Mouse (Mus musculus) c-Kit-positive CD71-positive TER-119-negative erythroid progenitor cells, embryonic 14.5 days (primary cell): ENCODE data around the gene Glul.

Experiments used
- DNase-seq: peaks from one replicate; pipeline ENCODE4 v3.0.0-alpha.2; 2013; ENCODE audit warnings: low read depth

Gene Glul

GRCm38 (mm10) chr1:153909963-153910291 lies 10.2 kb downstream of the Glul start:
- no peak for DNase-seq

DNA sequence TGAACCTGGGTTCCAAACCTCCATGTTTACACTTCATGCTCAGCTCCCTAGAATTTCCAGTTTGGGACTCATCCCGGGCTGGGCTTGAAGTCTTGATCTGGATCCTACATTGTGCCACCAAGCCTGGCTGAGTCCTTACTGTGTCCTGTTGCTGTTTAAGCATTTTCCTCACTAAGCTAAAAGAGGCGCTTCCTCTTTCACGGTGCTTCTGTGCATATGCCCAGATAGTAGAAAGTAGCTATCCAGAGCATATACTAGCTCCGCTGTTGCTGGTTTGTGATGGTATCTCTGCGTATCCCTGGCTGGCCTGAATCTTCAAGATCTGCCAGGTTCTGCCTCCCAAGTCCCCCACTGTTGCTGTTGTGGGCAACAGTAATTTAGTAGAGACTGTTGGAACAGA lies 10.7 kb downstream of the Glul start:
- no peak for DNase-seq

DNA sequence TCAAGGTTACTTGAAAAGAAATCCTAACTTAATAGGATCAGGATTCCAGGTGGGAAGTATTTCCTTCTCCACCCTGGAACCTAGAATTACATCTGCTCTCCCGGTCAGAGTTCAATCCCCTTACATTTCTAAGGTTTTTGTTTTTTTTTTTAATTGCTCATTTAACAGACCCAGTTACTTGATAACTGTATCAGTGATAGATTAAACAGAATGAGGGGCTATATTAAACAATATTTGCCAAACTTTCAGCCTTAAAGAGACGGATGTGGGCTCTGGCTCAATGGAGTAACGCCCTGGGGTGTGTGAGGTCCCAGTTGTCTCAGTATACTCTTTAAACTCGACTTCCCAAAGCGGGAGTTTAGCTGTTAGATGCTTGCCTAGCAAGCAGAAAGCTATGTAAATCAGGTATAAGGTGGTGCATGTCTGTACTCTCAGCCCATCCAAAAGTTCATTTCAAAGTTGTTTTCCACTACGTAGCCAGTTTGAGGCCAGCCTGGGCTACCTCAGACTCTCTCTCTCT lies 11.6 kb downstream of the Glul start:
- DNase-seq: no peak

DNA sequence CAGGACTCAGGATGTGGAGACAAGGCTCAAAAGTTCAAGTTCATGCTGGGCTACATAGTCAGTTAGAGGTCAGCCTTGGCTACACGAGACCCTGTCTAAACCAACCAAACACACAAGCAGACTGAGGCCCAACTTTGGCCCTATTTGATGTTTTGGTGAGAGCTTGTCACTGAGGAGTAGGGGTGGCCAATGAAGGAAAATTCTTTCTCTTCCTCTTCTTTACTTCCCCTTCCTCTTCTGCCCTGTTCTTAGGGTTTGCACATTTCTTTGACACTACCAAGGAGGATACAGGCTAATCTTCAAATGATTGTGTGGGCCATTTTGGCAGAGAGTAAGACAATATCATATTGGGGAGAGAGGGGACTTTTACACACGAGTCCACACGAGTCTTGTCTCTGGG lies 14.1 kb downstream of the Glul start:
- no peak for DNase-seq

GRCm38 (mm10) chr1:153918521-153919206 lies 18.9 kb downstream of the Glul start:
- no peak for DNase-seq

DNA sequence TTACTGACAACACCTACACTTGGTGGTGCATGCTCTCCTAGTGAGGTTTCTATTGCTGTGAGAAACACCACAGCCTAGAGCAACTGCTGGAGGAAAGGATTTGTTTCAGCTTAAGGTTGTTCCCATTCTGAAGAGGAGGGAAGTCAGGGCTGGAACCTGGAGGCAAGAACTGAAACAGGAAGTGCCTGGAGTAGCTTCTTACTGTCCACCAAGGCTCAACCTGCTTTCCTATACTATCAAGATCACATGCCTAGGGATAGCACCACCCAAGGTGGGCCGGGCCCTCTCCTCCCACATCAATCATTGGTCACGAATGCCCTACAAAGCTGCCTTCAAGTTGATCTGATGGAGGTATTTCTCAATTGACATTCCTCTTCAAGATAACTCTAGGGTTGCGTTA lies 21.9 kb downstream of the Glul start:
- no peak for DNase-seq

GRCm38 (mm10) chr1:153922571-153923021 lies 22.9 kb downstream of the Glul start:
- no peak for DNase-seq

- no peak for DNase-seq
These were observed 24.9 kb downstream of the Glul start for GRCm38 (mm10) chr1:153924395-153925385.

GRCm38 (mm10) chr1:153930431-153930830 lies 30.7 kb downstream of the Glul start:
- DNase-seq: no peak

DNA sequence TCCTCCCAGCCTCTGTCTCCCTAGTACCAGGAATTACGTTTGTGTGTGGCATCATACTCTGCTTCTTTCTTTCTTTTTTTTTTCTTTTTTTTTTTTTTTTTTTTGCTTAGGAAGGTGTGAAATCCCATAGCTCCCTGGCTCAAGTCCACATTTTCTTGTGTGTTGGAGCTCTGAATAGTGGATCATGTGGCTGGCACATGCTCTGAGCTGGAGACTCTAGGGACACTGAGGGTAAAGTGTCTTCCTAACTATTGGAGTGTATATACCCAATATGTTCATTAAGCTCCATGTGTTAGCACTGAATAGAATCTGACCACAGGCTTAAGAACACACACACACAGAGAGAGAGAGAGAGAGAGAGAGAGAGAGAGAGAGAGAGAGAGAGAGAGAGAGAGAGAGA lies 34.0 kb downstream of the Glul start:
- no peak for DNase-seq

DNA sequence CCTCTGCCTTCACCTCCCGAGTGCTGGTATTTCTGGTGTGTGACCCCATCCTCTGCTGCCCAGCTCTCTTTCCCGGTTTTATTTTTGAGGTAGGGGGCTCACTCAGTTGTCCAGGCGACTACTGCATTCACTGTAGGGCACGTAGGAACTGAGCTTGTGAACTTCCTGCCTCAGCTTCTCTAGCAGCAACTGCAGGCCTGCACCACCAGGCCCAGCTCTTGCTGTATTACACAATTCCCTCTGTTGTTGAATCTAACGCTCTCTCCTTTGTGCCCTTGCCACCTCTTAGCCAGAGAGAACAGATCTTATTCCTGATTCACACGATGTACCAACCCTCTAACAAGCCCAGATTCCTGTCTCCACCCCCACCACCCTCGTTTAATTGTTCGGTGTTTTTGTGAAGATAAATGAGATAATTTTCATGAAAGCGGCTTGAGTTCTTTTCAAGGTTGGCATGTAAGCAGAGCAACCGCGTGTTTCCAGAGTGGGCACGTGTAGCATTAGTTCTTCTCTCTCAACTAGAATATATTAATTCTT lies 36.2 kb downstream of the Glul start:
- DNase-seq: no peak

GRCm38 (mm10) chr1:153937025-153937424 lies 37.3 kb downstream of the Glul start:
- no peak for DNase-seq

- DNase-seq: no peak
These were observed 41.2 kb downstream of the Glul start for GRCm38 (mm10) chr1:153940986-153941385.

DNA sequence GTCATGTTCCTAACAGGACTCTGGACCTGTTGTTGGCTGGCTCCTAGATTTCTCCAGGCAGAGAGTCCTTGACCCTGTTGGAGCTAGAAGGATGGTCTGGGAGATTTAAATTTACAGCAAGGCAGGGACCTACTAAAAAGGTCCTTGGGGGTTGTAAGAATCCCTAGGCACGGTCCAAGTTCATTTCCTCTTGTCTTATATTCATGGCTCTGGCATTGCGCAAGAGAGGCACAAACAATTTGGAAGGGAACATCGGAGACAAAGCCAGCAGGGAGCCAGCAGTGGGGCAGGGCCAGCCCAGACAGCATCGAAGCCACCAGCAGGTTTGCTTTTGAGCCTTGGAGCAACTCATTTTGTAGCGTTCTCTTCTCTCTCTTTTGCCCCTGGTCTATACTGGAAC lies 45.4 kb downstream of the Glul start:
- DNase-seq: no peak

GRCm38 (mm10) chr1:153946971-153947370 lies 47.2 kb downstream of the Glul start:
- no peak for DNase-seq

DNA sequence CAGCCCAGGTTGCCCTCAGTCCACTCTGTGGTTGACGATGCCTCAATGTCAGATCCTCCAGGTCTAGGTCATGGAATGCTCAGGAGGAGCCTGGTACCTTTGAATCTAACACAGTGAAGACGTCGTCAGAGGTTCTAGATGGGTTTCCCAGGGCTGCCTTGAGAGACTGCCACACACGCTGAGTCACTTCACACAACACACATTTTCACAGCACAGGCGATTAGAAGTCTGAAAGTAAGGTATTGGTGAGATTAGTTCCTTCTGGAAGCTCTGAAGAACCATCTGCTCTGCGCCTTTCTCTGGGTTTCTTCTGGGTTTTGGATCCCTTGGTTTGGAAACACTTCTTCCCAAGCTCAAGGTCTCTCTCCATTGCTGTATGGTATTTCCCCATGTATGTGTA lies 48.1 kb downstream of the Glul start:
- no peak for DNase-seq

GRCm38 (mm10) chr1:153953232-153953631 lies 53.5 kb downstream of the Glul start:
- DNase-seq: no peak

GRCm38 (mm10) chr1:153953797-153954196 lies 54.1 kb downstream of the Glul start:
- DNase-seq: no peak

- no peak for DNase-seq
These were observed 58.1 kb downstream of the Glul start for GRCm38 (mm10) chr1:153957850-153958249.
